Mouse (Mus musculus): ENCODE data around the gene Gtsf1l.

DNA sequence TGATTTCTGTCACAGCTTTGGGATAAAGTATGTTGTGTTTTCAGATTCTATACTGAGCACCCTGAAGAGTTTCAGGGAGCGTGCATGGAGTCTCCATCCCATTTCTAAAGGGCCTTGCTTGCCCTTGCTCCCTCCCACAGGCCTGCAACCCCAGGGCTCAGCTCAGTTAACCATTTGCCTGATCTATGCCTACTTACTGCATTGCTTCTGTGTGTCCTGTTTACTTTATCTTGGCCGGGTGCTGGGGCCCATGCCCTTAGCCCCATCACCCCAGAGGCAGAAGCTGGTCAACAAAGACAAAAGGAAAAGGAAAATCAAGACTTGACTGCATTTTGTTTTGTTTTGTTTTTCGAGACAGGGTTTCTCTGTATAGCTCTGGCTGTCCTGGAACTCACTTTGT, 16.1 kb downstream of the Gtsf1l start:
- TF ChIP-seq CTCF (IDR thresholded peaks at IDR 0.05; ENCODE audit: low read depth, low read length): no peak
- no peak for TF ChIP-seq GATA2 (IDR thresholded peaks at IDR 0.05; ENCODE audit: borderline replicate concordance, low read depth, low read length)

Measured in G1E (cell line).